Mouse (Mus musculus) kidney, embryonic 14.5 days (tissue): Measurements from ENCODE around the gene Gm10354. TPM values are rescaled to one million over a fixed set of nuclear protein-coding genes. Genes with fewer than 3 reads are reported as not detected.
"Not testable (repeated sequence)": the region's sequence is repeated elsewhere in the genome, so short reads cannot be mapped to it uniquely, and the experiment has no call there.

Experiments
- ATAC-seq: fragments of 200-750 bp; cut with Nextera tagmentation; 2 replicates; pipeline ENCODE4 v1.8.0; 2017; ENCODE audit warnings: moderate number of reproducible peaks, mild to moderate bottlenecking, moderate TSS enrichment, moderate library complexity; ENCODE audit not compliant: low FRiP score, low TSS enrichment
- H3K27ac ChIP-seq: fragments of 300-500 bp; sonication (generic); 2 replicates; pipeline ENCODE4 v1.5.1; 2014; ENCODE audit warnings: low read depth, mild to moderate bottlenecking, low read length, moderate library complexity, mixed read lengths
- H3K27me3 ChIP-seq: fragments of 300-500 bp; sonication (generic); 2 replicates; pipeline ENCODE4 v1.6.1; 2014; ENCODE audit warnings: mild to moderate bottlenecking, low read length; ENCODE audit not compliant: control insufficient read depth, insufficient read depth
- H3K36me3 ChIP-seq: fragments of 300-500 bp; sonication (generic); 2 replicates; pipeline ENCODE4 v1.6.1; 2014; ENCODE audit warnings: low read length, mixed read lengths; ENCODE audit not compliant: control insufficient read depth, insufficient read depth
- H3K4me1 ChIP-seq: fragments of 300-500 bp; sonication (generic); 2 replicates; pipeline ENCODE4 v1.6.1; 2014; ENCODE audit warnings: low read length, mixed read lengths; ENCODE audit not compliant: control insufficient read depth, insufficient read depth
- H3K4me2 ChIP-seq: fragments of 300-500 bp; sonication (generic); replicated peaks from 2 replicates; pipeline ENCODE4 v1.6.1; 2014; ENCODE audit warnings: low read depth, mild to moderate bottlenecking, low read length
- H3K4me3 ChIP-seq: fragments of 300-500 bp; sonication (generic); 2 replicates; pipeline ENCODE4 v1.5.1; 2014; ENCODE audit warnings: mild to moderate bottlenecking, low read length
- H3K9ac ChIP-seq: fragments of 300-500 bp; sonication (generic); 2 replicates; pipeline ENCODE4 v1.6.1; 2014; ENCODE audit warnings: low read depth, mild to moderate bottlenecking, low read length, moderate library complexity
- H3K9me3 ChIP-seq: fragments of 300-500 bp; sonication (generic); 2 replicates; pipeline ENCODE4 v1.6.1; 2016; ENCODE audit warnings: low read length; ENCODE audit not compliant: control insufficient read depth
- whole genome bisulfite sequencing: fragments of 180-500 bp; shearing (Covaris S2); extraction: QIAGEN DNeasy Blood & Tissue Kit; methylation state at CpG from one replicate; pipeline ENCODE4 v1.1.7; 2014; 5-methylcytosine and 5-hydroxymethylcytosine counted together
- polyA plus RNA-seq: library from polyadenylated mRNA; unstranded; fragments of >200 nt; fragmentation: Nextera tagmentation; extraction: Ambion mirVana; gene quantifications from 2 replicates; pipeline ENCODE4 v1.2.1, GENCODE M21; 2014

Gene Gm10354
- polyA plus RNA-seq, 1 experiment from 2014 or later: not detected

- H3K9ac ChIP-seq, H3K27ac ChIP-seq, H3K36me3 ChIP-seq, H3K4me2 ChIP-seq, H3K4me1 ChIP-seq, H3K9me3 ChIP-seq, H3K27me3 ChIP-seq, H3K4me3 ChIP-seq, ATAC-seq: not testable (repeated sequence)
- WGBS: 81% methylated on average over 13 of the region's 13 CpGs
Observed at GRCm38 (mm10) chr5:14963821-14964220, 14.9 kb downstream of the Gm10354 start.

GRCm38 (mm10) chr5:14961502-14961901, 17.2 kb downstream of the Gm10354 start:
- not testable (repeated sequence) for H3K27me3 ChIP-seq, H3K4me2 ChIP-seq, H3K27ac ChIP-seq, H3K9ac ChIP-seq, H3K4me1 ChIP-seq, H3K9me3 ChIP-seq, H3K36me3 ChIP-seq, H3K4me3 ChIP-seq, ATAC-seq
- 84% methylated on average over 4 of the region's 4 CpGs for WGBS

- H3K9ac ChIP-seq, H3K27me3 ChIP-seq, H3K36me3 ChIP-seq, H3K4me3 ChIP-seq, ATAC-seq, H3K27ac ChIP-seq, H3K4me1 ChIP-seq, H3K4me2 ChIP-seq: not testable (repeated sequence)
- peaks cover 16% of the 10 kb centered on the region for H3K9me3 ChIP-seq
- WGBS: 89% methylated on average over 1 of the region's 1 CpGs
Observed at GRCm38 (mm10) chr5:14955928-14956706, 22.6 kb downstream of the Gm10354 start.

- H3K4me1 ChIP-seq, H3K9ac ChIP-seq, H3K4me2 ChIP-seq, H3K27me3 ChIP-seq, H3K27ac ChIP-seq, H3K36me3 ChIP-seq, ATAC-seq, H3K4me3 ChIP-seq: not testable (repeated sequence)
- H3K9me3 ChIP-seq: peaks cover 16% of the 10 kb centered on the region
Observed at GRCm38 (mm10) chr5:14953587-14953986, 25.1 kb downstream of the Gm10354 start.

- H3K4me2 ChIP-seq, H3K27ac ChIP-seq, ATAC-seq, H3K4me3 ChIP-seq, H3K36me3 ChIP-seq, H3K27me3 ChIP-seq, H3K4me1 ChIP-seq, H3K9ac ChIP-seq: not testable (repeated sequence)
- 78% methylated on average over 3 of the region's 3 CpGs for WGBS
- H3K9me3 ChIP-seq: peaks cover 18% of the 10 kb centered on the region
Observed at GRCm38 (mm10) chr5:14952749-14953148, 26.0 kb downstream of the Gm10354 start.

GRCm38 (mm10) chr5:14951822-14952221, 26.9 kb downstream of the Gm10354 start:
- H3K27me3 ChIP-seq, ATAC-seq, H3K4me2 ChIP-seq, H3K4me1 ChIP-seq, H3K9ac ChIP-seq, H3K36me3 ChIP-seq, H3K4me3 ChIP-seq, H3K27ac ChIP-seq: not testable (repeated sequence)
- WGBS: 69% methylated on average over 7 of the region's 7 CpGs
- peaks cover 20% of the 10 kb centered on the region for H3K9me3 ChIP-seq

GRCm38 (mm10) chr5:14947482-14948198, 31.1 kb downstream of the Gm10354 start:
- not testable (repeated sequence) for H3K9ac ChIP-seq, H3K27me3 ChIP-seq, H3K4me3 ChIP-seq, H3K4me1 ChIP-seq, H3K9me3 ChIP-seq, ATAC-seq, H3K4me2 ChIP-seq, H3K36me3 ChIP-seq, H3K27ac ChIP-seq
- WGBS: 67% methylated on average over 4 of the region's 4 CpGs

GRCm38 (mm10) chr5:14945524-14945923, 33.2 kb downstream of the Gm10354 start:
- not testable (repeated sequence) for ATAC-seq

GRCm38 (mm10) chr5:14941043-14941442, 37.7 kb downstream of the Gm10354 start:
- H3K9me3 ChIP-seq, H3K27ac ChIP-seq, H3K4me1 ChIP-seq, H3K27me3 ChIP-seq, H3K4me3 ChIP-seq, H3K4me2 ChIP-seq, ATAC-seq, H3K9ac ChIP-seq, H3K36me3 ChIP-seq: not testable (repeated sequence)
- 90% methylated on average over 1 of the region's 1 CpGs for WGBS

More at GRCm38 (mm10) chr5:14945524-14945923, 33.2 kb downstream of the Gm10354 start:
- not testable (repeated sequence) for H3K4me3 ChIP-seq, H3K36me3 ChIP-seq, H3K27me3 ChIP-seq, H3K4me1 ChIP-seq, H3K9me3 ChIP-seq, H3K4me2 ChIP-seq, H3K27ac ChIP-seq, H3K9ac ChIP-seq
- 73% methylated on average over 4 of the region's 4 CpGs for WGBS
